Mouse (Mus musculus) Muller cell, postnatal 12 days (primary cell): ENCODE data around the gene Akr1c14.
A peak's percentile ranks its signal among the peaks of the same experiment; 100 is the strongest.
"Not testable (repeated sequence)": the region's sequence is repeated elsewhere in the genome, so short reads cannot be mapped to it uniquely, and the experiment has no call there.

Experiments used
- DNase-seq: peaks from one replicate; pipeline ENCODE4 v3.0.0-alpha.2; 2015; ENCODE audit errors: inconsistent ontology term

Akr1c14 gene

DNA sequence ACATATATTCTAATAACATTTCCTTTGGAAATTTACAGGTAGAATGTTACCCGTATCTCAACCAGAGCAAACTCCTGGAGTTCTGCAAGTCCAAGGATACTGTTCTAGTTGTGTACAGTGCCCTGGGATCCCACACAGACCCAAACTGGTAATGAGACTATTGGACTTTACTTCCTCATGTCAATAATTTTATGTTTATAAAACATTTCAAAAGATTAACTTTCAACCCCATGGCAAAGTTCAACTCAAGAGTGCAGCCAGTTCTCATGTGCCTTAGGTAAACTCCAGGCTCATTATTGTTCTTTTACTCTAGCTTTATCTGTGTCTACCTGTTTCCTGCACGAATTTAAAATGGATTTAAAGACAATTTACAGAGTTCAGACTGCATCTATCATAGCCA, at the start of gene Akr1c14:
TSS of gene Akr1c14 (plus strand) at position 293 of the 400 bp plus-strand sequence.
- DNase-seq = no peak

DNA sequence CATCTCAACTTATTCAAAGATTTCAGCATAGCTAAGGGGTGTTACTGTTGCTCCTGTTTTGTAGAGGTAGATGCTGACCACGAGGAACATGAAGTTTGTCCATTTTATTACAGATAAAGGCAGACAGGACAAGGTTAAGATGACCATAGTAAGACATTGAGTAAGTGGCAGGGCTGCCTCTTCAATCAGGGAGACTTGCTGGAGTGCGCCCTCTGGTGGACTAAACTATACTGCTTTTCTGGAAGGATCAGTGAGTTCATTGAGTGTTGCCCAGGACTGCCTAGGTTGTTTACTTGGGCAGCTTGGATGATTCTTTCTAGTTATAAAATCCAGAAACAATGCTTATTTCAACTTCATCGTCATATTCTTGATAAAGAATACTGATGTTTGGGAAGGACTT, 47.1 kb upstream of the Akr1c14 start:
- DNase-seq = peak; percentile 46

- no peak for DNase-seq
Observed at GRCm38 (mm10) chr13:4010784-4011183, 38.0 kb upstream of the Akr1c14 start.

GRCm38 (mm10) chr13:4013811-4014210, 35.0 kb upstream of the Akr1c14 start:
- DNase-seq = peak; percentile 62

DNA sequence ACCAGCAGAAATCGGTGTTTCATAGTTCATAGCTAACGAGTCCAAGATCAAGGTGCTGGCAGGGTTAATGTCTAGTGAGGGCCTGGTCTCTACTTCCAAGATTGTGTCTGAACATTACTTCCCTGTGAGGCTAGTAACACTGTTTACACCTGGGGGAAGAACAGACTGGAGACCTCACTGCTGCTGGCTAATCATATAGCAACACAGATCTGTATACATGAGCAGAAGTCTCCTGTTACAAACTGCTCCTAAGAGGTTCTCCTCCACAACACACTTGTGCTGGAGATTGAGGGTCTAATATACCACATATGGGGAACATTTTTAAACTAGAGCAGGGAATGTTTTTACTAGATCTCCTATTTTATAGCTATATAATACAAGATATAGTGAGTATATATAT, 18.9 kb upstream of the Akr1c14 start:
- no peak for DNase-seq

GRCm38 (mm10) chr13:4032512-4032911, 16.3 kb upstream of the Akr1c14 start:
- peak; percentile 93 for DNase-seq

- no peak for DNase-seq
Observed at GRCm38 (mm10) chr13:4035052-4035451, 13.8 kb upstream of the Akr1c14 start.

DNA sequence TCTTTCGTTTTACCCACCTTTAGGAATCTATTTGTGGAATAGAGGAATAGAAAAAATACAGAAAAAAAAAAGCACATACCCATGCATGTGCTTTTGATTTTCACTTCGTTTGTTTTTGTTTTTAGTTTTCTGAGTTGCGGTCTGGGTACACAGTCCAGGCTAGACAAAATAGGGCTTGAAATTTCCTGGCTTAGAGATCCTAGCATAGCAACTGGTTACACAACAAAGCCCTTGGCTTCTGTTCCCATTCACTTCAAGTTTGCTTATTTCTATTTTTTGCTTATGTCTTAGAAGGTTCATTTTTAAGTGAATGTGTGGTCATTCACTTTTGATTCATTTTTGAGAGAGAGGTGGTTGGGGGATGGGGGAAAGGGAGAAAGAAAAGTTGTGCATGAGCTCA, 2.7 kb upstream of the Akr1c14 start:
- peak; percentile 11 for DNase-seq

DNA sequence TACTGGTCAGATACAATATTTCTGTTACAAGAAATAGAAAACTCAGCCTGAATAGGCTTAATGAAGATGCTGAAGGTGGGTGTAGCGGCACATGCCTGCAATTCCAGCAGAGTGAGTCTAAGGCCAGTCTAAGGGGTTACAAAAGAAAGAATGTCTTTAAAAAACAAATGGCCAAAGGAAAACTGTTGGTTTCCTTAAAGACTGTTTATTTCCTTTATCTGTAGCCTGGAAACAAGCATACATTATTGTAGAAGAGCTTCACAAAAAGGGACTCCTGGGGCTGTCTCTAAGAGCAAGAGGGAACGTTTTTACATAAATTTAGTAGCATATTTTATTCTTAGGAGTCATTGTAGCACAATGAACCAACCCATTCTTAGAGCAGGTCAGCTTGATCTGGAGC, 2.0 kb upstream of the Akr1c14 start:
- peak; percentile 64 for DNase-seq

- no peak for DNase-seq
Observed at GRCm38 (mm10) chr13:4048226-4048625, 585 bp upstream of the Akr1c14 start.

DNA sequence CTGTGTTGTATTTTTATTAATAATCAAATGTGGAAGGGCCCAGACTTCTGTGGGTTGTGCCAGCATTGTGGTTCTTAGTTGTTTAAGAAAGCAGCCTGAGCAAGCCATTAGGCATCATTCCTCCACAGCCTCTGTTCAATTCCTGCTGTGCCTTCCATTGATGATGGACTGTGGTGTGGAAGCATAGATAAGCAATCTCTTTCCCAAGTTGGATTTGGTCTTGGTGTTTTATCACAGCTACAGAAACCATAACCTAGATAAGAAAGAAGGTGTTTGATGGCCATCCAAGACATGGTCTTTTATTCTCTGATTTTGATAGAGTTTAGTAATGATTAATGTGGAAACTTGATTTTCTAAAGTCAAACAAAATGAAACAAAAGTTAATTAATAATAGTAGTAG, 844 bp downstream of the Akr1c14 start:
- no peak for DNase-seq

DNA sequence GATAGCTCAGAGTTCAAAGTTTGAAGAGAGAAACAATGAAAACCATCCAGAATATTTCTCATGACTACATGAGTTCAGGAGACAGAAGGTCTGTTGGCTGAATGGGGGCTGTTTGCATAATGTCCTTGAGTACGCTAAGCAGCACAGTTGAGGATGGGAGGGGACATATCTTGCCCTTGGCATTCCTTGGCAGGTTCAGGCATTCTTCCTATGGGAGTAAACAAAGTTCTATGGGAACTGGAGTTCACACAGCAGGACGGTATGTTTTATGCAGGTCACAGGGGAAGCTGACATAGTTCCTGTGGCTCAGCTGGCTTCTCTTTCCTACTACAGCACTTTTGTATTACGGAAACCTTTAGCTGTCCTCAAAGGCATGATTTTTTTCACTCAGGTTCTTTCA, 6.6 kb downstream of the Akr1c14 start:
- DNase-seq = no peak

DNA sequence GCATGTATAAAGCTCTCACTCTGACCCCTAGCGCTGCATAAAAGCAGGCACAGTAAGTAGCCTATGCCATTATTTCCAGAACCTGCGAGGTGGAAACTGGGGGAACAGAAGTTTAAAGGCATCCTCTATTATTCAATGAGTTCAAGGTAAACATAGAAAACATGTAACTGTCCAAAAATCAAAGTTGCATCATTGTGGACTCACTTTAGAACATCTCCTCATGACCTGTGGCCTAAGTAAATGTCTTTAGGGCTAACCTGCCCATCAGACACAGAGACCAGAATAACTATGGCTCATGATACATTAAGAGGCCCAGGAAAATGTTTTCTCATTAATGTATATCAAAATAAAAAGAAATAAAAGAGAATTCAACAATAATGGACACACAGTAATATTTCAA, 7.4 kb downstream of the Akr1c14 start:
- DNase-seq = no peak

DNA sequence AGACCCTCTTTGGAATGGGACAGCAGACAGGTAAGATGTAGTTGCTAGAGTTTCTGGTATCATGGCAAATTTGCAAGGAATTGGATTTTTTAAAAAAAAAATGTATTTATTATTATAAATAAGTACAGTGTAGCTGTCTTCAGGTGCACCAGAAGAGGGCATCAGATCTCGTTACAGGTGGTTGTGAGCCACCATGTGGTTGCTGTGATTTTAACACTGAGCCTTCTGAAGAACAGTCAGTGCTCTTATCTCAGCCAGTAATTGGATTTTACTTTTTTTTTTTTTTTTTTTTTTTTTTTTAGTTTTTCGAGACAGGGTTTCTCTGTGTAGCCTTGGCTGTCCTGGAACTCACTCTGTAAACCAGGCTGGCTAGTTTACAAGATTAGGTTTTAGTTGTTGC, 9.4 kb downstream of the Akr1c14 start:
- DNase-seq = not testable (repeated sequence)

- peak; percentile 9 for DNase-seq
Observed at GRCm38 (mm10) chr13:4059363-4059762, 10.6 kb downstream of the Akr1c14 start.

DNA sequence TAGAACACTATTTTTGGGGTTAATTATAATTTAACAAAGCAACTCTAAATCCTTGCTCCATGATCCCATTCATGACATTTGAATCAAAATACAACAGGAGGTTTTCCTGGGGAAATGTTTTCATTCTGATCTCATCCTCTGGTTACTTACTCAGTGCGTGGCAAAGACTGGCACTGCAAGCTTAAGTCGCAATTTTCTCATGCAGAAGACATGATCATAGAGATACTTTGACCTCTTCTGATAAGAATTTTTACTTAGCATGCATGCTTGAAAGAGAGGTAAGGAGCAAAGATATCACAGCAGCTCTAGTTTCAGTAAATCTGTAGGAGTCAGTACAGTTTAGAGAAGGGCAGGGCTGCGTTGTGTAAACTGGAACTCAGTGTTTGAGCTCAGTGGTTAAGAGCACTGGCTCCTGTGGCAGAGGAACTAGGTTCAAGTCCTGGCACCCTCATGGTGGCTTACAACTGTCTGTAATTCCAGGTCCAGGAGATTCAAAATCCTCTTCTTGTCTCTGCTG, 11.5 kb downstream of the Akr1c14 start:
- DNase-seq = no peak

DNA sequence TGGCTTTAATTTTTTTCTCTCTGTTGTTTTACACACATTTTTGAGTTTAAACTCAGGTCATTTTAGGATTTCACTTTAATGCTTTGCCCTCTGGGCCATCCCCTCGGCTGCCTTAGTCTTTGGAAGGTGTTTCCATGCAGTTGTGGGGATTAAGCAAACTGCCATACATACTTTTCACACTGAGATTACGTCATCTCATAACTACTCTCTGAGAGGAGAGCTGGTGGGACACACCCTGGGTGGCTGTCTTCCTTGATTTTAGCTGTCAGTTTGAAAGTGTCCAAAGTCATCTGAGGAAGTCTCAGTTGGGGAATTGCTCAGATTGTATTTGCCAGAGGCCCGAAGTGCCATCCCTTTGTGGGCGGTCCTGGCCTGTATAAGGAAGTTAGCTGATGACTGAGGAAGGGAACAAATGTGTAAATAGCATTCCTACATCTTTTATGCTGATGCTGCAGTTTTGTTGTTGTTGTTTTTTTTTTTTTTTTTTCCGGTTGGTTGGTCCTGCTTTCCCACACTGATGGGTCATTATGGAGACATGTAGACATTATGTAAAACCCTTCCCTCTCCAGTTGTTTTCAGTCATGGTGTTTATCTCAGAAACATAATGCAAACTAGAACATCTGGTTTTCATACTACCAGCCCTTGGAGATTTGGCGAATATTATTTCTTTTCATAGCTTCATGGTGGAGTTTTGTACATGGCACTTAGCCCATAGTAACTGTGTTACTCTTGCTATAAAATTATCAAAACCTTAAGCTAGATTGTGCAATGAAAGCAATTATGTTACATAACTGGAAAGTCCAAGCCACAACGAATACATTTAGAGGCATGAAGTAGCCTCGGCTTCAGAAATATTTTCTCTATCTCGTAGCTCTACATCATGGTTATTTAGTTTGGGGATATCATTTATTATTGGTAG, 28.0 kb downstream of the Akr1c14 start:
- no peak for DNase-seq

GRCm38 (mm10) chr13:4079876-4080275, 31.1 kb downstream of the Akr1c14 start:
- no peak for DNase-seq

DNA sequence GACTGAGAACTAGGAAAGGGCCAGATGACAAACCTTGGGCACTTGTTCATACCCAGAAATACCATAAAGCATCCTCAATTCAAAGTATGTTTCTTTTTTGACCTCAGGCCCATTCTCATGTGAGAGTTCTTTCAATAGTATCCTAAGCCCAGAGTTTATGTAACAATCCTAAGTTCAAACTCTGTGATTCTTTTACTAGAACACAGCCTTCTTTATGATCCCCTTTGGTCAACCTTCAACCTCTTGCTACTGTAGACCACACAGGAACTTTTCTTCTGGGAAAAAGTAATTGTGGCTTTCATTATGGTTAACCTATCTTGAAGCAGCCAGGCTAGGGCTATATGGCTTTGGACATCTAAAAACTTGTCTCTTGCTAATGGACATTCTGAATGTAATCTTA, 52.9 kb downstream of the Akr1c14 start:
- no peak for DNase-seq

- DNase-seq = no peak
Observed at GRCm38 (mm10) chr13:4102721-4103120, 53.9 kb downstream of the Akr1c14 start.

GRCm38 (mm10) chr13:4110281-4111188, 61.7 kb downstream of the Akr1c14 start:
- DNase-seq = peak; percentile 80

GRCm38 (mm10) chr13:4119181-4119904, 70.5 kb downstream of the Akr1c14 start:
- peak; percentile 26 for DNase-seq
